Mouse (Mus musculus) E14TG2a.4 (cell line): ENCODE data around the gene Tmem145.

Experiments used
- H3K27me3 ChIP-seq: 2 replicates; pipeline ENCODE4 v1.6.1; 2014; ENCODE audit warnings: low read length, control low read depth; ENCODE audit not compliant: insufficient read depth
- H3K36me3 ChIP-seq: 2 replicates; pipeline ENCODE4 v1.6.1; 2014; ENCODE audit warnings: low read length, control low read depth; ENCODE audit not compliant: insufficient read depth
- H3K4me1 ChIP-seq: replicated peaks from 2 replicates; pipeline ENCODE4 v1.6.1; 2014; ENCODE audit warnings: low read depth, low read length, control low read depth
- H3K4me3 ChIP-seq: replicated peaks from 2 replicates; pipeline ENCODE4 v1.5.1; 2014; ENCODE audit warnings: mild to moderate bottlenecking, low read length
- H3K9me3 ChIP-seq: 2 replicates; pipeline ENCODE4 v1.6.1; 2014; ENCODE audit warnings: low read length, control low read depth
- CTCF ChIP-seq: conservative IDR thresholded peaks from 2 replicates; pipeline ENCODE4 v1.5.1; 2014; ENCODE audit warnings: low read length
- NANOG ChIP-seq: IDR thresholded peaks from 2 replicates; pipeline ENCODE4 v1.6.1; 2014; ENCODE audit warnings: borderline replicate concordance, low read length, mixed read lengths
- POU5F1 ChIP-seq: IDR thresholded peaks from 2 replicates; pipeline ENCODE4 v1.6.1; 2014; ENCODE audit warnings: low read length, borderline replicate concordance

Gene Tmem145

DNA sequence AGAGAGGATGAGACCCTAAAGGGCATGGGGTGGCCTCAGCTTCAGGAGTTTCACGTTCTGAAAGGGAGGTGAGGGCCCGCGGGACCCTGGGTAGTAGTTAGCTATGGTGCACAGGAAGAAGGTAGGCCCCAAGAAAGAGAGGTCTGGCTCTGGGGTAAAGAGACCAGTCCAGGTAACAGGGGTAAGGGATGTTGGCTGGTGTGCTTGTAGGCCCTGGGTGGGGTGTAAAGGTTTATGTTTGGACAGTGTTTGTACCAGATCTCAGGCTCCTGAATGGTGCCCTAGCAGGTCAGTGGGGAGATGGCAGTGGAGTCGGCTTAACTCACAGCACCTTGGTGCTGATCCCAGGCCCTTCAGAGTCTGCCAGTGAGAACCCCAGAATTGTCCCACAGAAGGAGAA, 36.9 kb upstream of the Tmem145 start:
- peaks cover 16% of the 10 kb centered on the region for H3K36me3 ChIP-seq
- peaks cover 21% of the 10 kb centered on the region for H3K27me3 ChIP-seq
- peak overlapping the region; percentile 94 for H3K4me3 ChIP-seq
- no peaks in the 10 kb centered on the region for H3K9me3 ChIP-seq
- TF ChIP-seq CTCF (no peak), POU5F1 (no peak), NANOG (no peak)
- H3K4me1 ChIP-seq, result peaks cover 85% of the 10 kb centered on the region

DNA sequence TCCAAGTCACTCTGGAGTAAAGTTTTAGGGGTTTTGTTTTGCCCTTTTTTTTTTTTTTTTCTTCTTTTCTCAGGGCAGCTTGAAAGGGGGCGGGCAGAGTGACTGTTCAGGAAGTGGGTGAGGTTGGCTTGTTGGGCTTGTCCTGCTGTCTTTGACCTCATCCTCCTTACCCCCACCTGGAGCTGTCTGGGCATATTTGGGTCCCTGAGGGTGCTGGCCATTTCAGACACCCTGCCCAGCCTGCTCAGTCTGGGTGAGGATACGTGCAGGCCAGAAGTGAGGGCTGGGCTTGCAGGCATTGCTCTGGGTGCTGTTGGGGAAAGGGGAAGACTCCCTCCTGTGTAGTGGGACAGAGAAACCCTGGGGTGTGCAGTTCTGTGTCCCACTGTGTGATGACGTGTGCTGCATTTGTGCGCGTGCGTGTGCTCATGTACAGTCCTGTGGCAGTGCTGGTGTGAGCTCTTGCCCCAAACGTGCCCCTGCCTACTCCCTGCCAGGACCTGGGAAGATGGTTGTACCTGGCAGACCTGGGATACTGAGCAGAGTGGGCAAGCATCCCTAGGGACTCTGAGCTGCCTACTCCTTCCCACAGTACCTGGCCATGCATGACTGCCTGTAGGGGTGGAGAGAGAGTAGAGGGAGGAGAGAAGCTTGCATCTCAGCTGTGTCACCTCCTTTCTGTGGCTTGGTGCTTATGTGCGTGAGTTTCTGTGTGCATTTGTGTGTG, 36.2 kb upstream of the Tmem145 start:
- Histone ChIP-seq H3K36me3 (peaks cover 22% of the 10 kb centered on the region), H3K27me3 (peaks cover 21% of the 10 kb centered on the region), H3K4me1 (peaks cover 86% of the 10 kb centered on the region), H3K4me3 (peak overlapping the region; percentile 94), H3K9me3 (no peaks in the 10 kb centered on the region)
- TF ChIP-seq CTCF (no peak), NANOG (no peak), POU5F1 (no peak)

- H3K4me1 ChIP-seq, result peaks cover 88% of the 10 kb centered on the region
- peaks cover 30% of the 10 kb centered on the region for H3K36me3 ChIP-seq
- peak overlapping the region; percentile 72 for H3K4me3 ChIP-seq
- H3K27me3 ChIP-seq, result peaks cover 21% of the 10 kb centered on the region
- H3K9me3 ChIP-seq, result no peaks in the 10 kb centered on the region
- no peak for TF ChIP-seq NANOG
- no peak for TF ChIP-seq POU5F1
- no peak for TF ChIP-seq CTCF
Measured at GRCm38 (mm10) chr7:25270652-25271633, 35.0 kb upstream of the Tmem145 start.

DNA sequence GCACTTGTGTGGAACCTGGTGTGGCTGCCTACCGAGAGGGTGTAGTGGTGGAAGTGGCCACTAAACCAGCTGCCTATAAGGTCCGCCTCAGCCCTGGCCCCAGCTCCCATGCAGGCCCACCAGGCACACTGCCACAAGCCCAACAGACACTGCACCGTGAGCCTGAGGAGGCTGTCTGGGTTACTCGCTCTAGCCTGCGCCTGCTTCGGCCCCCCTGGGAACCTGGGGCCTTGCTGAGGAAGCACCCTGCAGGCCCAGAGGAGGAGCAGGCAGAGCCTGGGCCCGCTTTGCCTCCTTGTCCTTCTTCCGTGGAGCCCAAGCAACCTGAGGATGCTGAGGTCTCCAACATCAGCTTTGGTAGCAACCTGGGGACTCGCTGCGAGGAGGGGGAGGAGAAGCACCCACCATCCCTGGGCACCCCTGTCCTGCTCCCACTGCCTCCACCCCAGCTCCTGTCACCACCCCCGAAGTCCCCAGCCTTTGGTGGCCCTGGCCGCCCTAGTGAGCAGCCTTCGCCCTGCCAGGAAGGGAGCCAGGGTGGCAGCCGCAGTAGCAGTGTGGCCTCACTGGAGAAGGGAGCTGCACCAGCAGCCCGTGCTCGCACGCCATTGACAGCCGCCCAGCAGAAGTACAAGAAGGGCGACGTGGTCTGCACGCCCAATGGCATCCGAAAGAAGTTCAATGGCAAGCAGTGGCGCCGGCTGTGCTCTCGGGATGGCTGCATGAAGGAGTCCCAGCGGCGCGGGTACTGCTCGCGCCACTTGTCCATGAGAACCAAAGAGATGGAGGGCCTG, 34.1 kb upstream of the Tmem145 start:
- Histone ChIP-seq H3K4me1 (peaks cover 88% of the 10 kb centered on the region), H3K36me3 (peaks cover 30% of the 10 kb centered on the region), H3K9me3 (no peaks in the 10 kb centered on the region), H3K4me3 (peak overlapping the region; percentile 72), H3K27me3 (peaks cover 21% of the 10 kb centered on the region)
- TF ChIP-seq CTCF, result no peak
- no peak for TF ChIP-seq POU5F1
- TF ChIP-seq NANOG, result no peak

DNA sequence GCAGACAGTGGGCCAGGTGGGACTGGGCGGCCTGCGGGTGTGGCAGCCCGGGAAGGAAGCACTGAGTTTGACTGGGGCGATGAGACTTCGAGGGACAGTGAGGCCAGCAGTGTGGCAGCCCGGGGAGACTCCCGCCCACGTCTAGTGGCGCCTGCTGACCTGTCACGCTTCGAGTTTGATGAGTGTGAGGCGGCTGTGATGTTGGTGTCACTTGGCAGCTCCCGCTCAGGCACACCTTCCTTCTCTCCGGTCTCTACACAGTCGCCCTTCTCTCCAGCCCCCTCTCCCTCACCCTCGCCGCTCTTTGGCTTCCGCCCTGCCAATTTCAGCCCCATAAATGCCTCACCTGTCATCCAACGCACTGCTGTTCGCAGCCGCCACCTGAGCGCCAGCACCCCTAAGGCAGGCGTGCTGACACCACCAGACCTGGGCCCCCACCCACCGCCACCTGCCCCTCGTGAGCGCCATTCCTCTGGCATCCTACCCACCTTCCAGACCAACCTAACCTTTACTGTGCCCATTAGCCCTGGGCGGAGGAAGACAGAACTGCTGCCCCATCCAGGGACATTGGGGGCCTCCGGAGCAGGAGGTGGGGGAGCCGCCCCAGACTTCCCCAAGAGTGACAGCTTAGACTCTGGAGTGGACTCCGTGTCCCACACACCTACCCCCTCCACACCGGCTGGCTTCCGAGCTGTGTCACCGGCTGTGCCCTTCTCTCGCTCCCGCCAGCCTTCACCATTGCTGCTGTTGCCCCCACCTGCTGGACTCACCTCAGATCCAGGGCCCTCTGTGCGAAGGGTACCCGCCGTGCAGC, 33.3 kb upstream of the Tmem145 start:
- peaks cover 93% of the 10 kb centered on the region for H3K4me1 ChIP-seq
- H3K27me3 ChIP-seq, result peaks cover 21% of the 10 kb centered on the region
- TF ChIP-seq POU5F1 (no peak), NANOG (no peak), CTCF (no peak)
- peak overlapping the region; percentile 72 for H3K4me3 ChIP-seq
- peaks cover 30% of the 10 kb centered on the region for H3K36me3 ChIP-seq
- H3K9me3 ChIP-seq, result no peaks in the 10 kb centered on the region

DNA sequence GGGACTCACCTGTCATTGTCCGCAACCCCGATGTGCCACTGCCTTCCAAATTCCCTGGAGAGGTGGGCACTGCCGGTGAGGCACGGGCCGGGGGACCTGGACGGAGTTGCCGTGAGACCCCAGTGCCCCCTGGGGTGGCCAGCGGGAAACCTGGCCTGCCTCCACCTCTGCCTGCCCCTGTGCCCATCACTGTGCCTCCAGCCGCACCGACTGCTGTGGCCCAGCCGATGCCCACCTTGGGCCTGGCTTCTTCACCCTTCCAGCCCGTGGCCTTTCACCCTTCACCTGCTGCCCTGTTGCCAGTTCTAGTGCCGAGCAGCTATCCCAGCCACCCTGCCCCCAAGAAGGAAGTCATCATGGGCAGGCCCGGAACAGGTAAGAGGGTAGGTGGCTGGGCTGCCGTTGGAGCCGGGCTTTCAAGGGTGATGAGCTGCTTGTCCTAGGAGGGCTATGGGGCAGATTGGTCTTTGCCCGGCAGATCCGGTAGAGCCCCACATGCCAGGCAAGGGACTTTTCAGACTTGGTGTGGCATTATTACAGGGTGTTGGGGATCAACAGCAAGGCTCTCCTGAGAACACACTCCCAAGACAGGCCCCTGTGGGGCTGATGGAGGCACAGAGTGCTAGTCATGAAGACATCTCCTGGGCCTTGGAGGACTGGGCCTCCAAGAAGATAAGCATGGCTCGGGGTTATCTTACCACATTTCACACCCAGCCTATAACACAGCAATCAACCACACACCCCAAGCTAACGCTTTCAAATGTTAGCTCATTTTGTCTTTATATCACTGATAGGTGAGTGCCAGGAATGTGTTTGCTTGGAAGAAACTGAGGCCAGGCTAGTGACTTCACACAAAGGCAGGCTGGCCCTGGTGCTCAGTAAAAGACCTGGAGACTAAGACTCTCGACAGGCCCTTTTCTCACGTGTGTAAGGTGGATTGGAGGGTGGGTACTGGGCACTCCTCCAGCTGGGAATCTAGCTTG, 32.4 kb upstream of the Tmem145 start:
- peaks cover 21% of the 10 kb centered on the region for H3K27me3 ChIP-seq
- peak overlapping the region; percentile 72 for H3K4me3 ChIP-seq
- H3K4me1 ChIP-seq, result peaks cover 96% of the 10 kb centered on the region
- H3K9me3 ChIP-seq, result no peaks in the 10 kb centered on the region
- peaks cover 30% of the 10 kb centered on the region for H3K36me3 ChIP-seq
- TF ChIP-seq CTCF (no peak), NANOG (no peak), POU5F1 (no peak)
